Mouse (Mus musculus) heart, embryonic 16.5 days (tissue): ENCODE measurements around the gene Gm45716. TPM values are rescaled to one million over a fixed set of nuclear protein-coding genes. Genes with fewer than 3 reads are reported as not detected.

ENCODE experiments used
- ATAC-seq: fragments of 200-750 bp; cut with Nextera tagmentation; replicated peaks from 2 replicates; pipeline ENCODE4 v1.8.0; 2017; ENCODE audit warnings: moderate number of reproducible peaks; ENCODE audit not compliant: insufficient read depth, low FRiP score; ENCODE audit errors: extremely low read depth
- H3K27ac ChIP-seq: fragments of 300-500 bp; sonication (generic); 2 replicates; pipeline ENCODE4 v1.5.1; 2014; ENCODE audit warnings: mild to moderate bottlenecking, low read length, control low read depth, moderate library complexity
- H3K27me3 ChIP-seq: fragments of 300-500 bp; sonication (generic); 2 replicates; pipeline ENCODE4 v1.6.1; 2014; ENCODE audit warnings: low read length, mixed read lengths; ENCODE audit not compliant: control insufficient read depth, insufficient read depth
- H3K36me3 ChIP-seq: fragments of 300-500 bp; sonication (generic); 2 replicates; pipeline ENCODE4 v1.6.1; 2014; ENCODE audit not compliant: control insufficient read depth, insufficient read depth
- H3K4me1 ChIP-seq: fragments of 300-500 bp; sonication (generic); 2 replicates; pipeline ENCODE4 v1.6.1; 2014; ENCODE audit warnings: low read length, mixed read lengths; ENCODE audit not compliant: control insufficient read depth, insufficient read depth
- H3K4me2 ChIP-seq: fragments of 300-500 bp; sonication (generic); 2 replicates; pipeline ENCODE4 v1.6.1; 2014; ENCODE audit warnings: low read depth, mild to moderate bottlenecking, control low read depth, low read length
- H3K4me3 ChIP-seq: fragments of 300-500 bp; sonication (generic); 2 replicates; pipeline ENCODE4 v1.5.1; 2014; ENCODE audit warnings: mild to moderate bottlenecking, control low read depth, low read length
- H3K9ac ChIP-seq: fragments of 300-500 bp; sonication (generic); 2 replicates; pipeline ENCODE4 v1.6.1; 2014; ENCODE audit warnings: low read length, control low read depth
- H3K9me3 ChIP-seq: fragments of 300-500 bp; sonication (generic); replicated peaks from 2 replicates; pipeline ENCODE4 v1.6.1; 2016; ENCODE audit warnings: low read length; ENCODE audit not compliant: control insufficient read depth
- WGBS: fragments of 180-500 bp; shearing (Covaris S2); extraction: QIAGEN DNeasy Blood & Tissue Kit; methylation state at CpG from one replicate; pipeline ENCODE4 v1.1.7; 2014; 5-methylcytosine and 5-hydroxymethylcytosine counted together
- polyA plus RNA-seq: library from polyadenylated mRNA; unstranded; fragments of >200 nt; fragmentation: Nextera tagmentation; extraction: Ambion mirVana; gene quantifications from 2 replicates; pipeline ENCODE4 v1.2.1, GENCODE M21; 2015

The Gm45716 gene
- polyA plus RNA-seq: 53.0 TPM in 2 replicates

DNA sequence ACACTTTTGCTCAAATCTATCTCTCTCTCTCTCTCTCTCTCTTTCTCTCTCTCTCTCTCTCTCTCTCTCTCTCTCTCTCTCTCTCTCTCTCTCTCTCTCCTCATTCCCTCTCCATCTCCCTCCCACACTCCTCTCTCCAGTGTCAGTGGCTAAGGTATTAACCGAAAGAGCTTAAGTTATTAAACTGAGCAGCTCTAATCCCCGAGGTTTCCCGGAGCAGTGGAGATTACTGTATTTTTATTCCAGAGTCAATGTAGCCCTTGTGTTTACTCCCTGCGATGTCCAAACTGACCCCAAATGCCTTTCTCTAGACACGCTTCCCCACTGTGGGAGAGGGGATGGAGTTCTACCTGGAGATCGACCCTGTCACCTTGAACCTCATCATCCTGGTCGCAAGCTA lies at the start of gene Gm45716:
Gm45716 (plus strand) TSS at position 243 of the 400 bp plus-strand sequence.
- Histone ChIP-seq H3K27me3 (no peaks in the 10 kb centered on the region), H3K27ac (no peak within 1 kb of the TSS), H3K36me3 (no peaks in the 10 kb centered on the region), H3K4me3 (no peak within 1 kb of the TSS), H3K9me3 (no peaks in the 10 kb centered on the region), H3K4me1 (no peaks in the 10 kb centered on the region), H3K9ac (no peak within 1 kb of the TSS), H3K4me2 (no peak within 1 kb of the TSS)
- ATAC-seq: no peak
- 77% methylated on average over 7 of the region's 7 CpGs for WGBS

DNA sequence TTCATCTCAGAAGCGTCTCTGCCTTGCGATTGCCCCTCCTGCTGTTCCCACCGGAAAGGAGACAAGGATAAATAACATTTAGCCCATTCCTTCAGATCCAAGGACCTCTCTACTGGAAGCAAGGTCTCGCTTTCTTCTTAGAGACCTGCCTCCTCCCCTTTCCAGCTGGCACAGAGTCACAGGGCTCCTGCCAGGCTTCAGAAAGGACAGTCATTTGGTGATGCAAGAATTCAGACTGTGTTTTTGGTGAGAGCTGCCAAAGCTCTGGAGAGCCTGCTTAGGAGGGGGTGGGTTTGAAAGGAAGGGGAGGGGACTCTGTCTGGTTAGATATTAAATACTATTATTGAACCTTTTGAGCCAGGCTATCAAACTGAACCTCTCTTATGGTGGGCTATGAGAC lies 45.1 kb upstream of the Gm45716 start:
- no peak overlapping the region for H3K4me2 ChIP-seq
- 51% methylated on average over 4 of the region's 4 CpGs for WGBS

DNA sequence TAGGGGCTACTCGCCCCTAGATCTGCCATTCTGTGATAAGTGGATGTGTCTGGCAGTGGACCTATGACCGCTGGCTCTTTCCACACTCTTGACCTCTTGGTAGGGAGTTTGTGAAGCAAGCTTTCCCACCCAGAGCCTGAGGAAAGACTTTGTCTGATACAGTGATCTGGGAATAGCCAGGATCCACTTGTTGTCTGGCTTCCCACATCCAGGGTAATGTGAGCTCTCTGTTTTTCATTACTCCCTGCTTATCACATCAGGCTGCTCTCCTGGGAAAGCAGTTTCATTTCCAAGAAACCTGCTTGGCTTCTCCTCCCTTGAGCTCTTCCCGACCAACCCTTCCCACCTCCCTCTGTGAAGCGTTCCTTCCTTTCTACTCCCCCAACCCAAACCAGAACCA lies 44.5 kb upstream of the Gm45716 start:
- Histone ChIP-seq H3K9me3 (no peaks in the 10 kb centered on the region), H3K4me2 (no peak overlapping the region), H3K9ac (no peak overlapping the region), H3K4me3 (no peak overlapping the region), H3K27ac (peak overlapping the region; percentile 32), H3K36me3 (no peaks in the 10 kb centered on the region), H3K4me1 (peaks cover 6% of the 10 kb centered on the region; the same call in 1 of the 2 replicates), H3K27me3 (no peaks in the 10 kb centered on the region)
- 27% methylated on average over 4 of the region's 4 CpGs for WGBS
- ATAC-seq: no peak; the same call in 1 of the 2 replicates

More for the DNA sequence above, 45.1 kb upstream of the Gm45716 start:
- no peaks in the 10 kb centered on the region for H3K27me3 ChIP-seq
- peaks cover 6% of the 10 kb centered on the region; the same call in 1 of the 2 replicates for H3K4me1 ChIP-seq
- peak; percentile 52; the same call in 1 of the 2 replicates for ATAC-seq
- no peaks in the 10 kb centered on the region for H3K36me3 ChIP-seq
- no peaks in the 10 kb centered on the region for H3K9me3 ChIP-seq
- no peak overlapping the region for H3K4me3 ChIP-seq
- H3K9ac ChIP-seq: no peak overlapping the region
- no peak overlapping the region; the same call in 1 of the 2 replicates for H3K27ac ChIP-seq

DNA sequence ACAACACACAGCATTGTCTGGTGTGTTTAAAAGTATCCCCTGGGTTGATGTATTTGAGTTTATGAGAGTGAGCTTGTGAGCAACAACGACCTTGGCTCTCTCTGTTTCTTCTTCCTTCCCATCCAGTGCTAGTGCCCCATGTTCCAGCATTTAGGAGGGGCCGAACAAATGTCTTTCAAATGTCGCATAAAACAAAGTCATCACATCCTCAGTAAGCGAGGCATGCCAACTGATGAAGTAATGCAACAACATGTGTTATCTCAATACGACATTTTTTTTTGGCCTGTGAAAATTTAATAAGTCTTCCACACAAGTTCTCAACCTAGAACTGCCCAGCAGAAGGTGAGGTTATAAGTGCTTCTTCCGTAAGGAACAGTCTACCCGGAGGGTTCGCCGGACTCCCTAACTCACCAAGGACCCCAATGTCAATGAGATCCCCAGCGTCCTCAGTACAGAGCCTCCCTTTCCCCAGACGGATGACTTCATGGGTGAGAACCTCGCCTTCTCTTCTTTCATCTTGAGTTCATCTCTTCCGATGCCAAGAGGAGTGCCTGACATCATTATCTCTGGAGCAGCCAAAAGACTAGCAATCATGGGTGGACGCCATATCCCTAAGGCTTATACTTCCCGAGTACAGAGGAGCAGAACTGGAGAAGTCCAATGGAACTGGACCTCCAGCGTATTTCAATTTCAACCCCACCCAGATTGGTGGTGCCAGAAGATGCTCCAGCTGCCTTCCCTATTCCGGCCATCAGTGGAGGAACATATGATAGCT lies 41.2 kb upstream of the Gm45716 start:
- Histone ChIP-seq H3K4me3 (no peak overlapping the region), H3K4me2 (no peak overlapping the region), H3K36me3 (no peaks in the 10 kb centered on the region), H3K4me1 (peaks cover 6% of the 10 kb centered on the region; the same call in 1 of the 2 replicates), H3K9ac (no peak overlapping the region), H3K27me3 (no peaks in the 10 kb centered on the region), H3K27ac (no peak overlapping the region), H3K9me3 (no peaks in the 10 kb centered on the region)
- WGBS: 85% methylated on average over 17 of the region's 17 CpGs
- ATAC-seq: no peak

DNA sequence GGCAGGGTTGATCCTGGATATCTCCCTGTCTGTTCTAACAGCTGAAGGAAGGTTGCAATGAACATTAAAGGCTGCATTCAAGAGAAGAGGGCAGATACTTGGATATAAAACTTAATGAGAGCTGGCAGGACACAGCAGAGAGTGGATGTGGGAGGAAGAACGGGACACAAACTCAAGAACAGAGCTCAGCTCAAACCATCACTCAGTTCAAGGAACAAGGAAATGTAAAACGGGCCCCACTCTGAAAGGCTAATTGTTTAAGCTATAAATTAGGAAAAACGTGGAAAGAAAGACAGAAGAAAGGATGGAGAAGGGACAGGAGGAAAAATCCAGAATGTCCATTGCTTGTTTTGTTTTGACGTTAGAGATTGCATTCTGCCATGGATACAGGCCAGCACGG lies 32.4 kb upstream of the Gm45716 start:
- Histone ChIP-seq H3K4me3 (no peak overlapping the region), H3K36me3 (no peaks in the 10 kb centered on the region), H3K27ac (no peak overlapping the region), H3K27me3 (no peaks in the 10 kb centered on the region), H3K4me1 (no peaks in the 10 kb centered on the region), H3K9me3 (no peaks in the 10 kb centered on the region), H3K4me2 (no peak overlapping the region), H3K9ac (no peak overlapping the region)
- ATAC-seq: no peak
- 62% methylated on average over 5 of the region's 5 CpGs for WGBS

DNA sequence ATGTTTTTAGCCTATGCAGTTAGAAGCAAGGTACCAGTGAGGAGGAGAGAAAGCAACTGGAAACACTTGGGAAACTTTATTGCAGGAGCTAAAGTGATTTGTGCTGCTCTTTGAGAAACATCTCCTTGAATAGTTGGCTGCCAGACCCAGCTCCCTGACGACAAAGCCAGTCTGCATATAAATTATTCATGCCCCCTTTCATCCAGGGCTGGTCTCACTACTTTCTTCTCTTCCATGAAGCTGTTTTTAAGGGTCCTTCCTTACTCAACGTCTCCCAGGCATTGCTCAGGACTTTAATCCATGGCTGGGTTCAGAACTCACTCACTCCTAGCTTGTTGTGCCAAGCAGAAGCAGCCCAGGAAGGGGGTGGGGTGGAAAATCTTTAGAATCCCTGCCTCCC lies 32.0 kb upstream of the Gm45716 start:
- WGBS: 20% methylated on average over 2 of the region's 2 CpGs
- H3K9ac ChIP-seq: no peak overlapping the region
- no peak overlapping the region for H3K4me3 ChIP-seq
- H3K27me3 ChIP-seq: no peaks in the 10 kb centered on the region
- no peak for ATAC-seq
- H3K9me3 ChIP-seq: no peaks in the 10 kb centered on the region
- no peak overlapping the region for H3K27ac ChIP-seq
- no peaks in the 10 kb centered on the region for H3K36me3 ChIP-seq
- no peaks in the 10 kb centered on the region for H3K4me1 ChIP-seq
- no peak overlapping the region for H3K4me2 ChIP-seq

DNA sequence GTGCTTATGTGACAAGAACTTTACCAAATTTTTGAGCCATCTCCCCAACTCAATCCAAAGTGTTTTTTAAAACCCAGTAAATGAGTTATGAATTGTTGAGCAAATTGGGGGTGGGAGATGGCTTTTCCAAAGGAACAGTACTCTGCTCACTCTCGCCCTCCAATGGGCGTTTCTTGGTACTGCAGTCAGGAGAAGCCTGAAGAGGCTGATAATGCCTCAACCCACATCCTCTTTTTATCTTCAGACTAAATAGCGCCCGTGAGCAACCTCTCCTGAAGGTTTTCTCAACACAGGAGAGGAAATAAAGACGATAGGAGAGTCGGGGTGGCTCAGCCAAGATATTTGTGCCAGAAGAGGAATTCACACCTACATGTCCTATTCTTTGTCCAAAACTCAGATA lies 19.7 kb upstream of the Gm45716 start:
- 16% methylated on average over 6 of the region's 6 CpGs for WGBS
- Histone ChIP-seq H3K36me3 (no peaks in the 10 kb centered on the region), H3K9me3 (no peaks in the 10 kb centered on the region), H3K4me2 (no peak overlapping the region), H3K27ac (no peak overlapping the region), H3K27me3 (no peaks in the 10 kb centered on the region), H3K9ac (no peak overlapping the region), H3K4me1 (peaks cover 5% of the 10 kb centered on the region; the same call in 1 of the 2 replicates), H3K4me3 (no peak overlapping the region)
- no peak for ATAC-seq

DNA sequence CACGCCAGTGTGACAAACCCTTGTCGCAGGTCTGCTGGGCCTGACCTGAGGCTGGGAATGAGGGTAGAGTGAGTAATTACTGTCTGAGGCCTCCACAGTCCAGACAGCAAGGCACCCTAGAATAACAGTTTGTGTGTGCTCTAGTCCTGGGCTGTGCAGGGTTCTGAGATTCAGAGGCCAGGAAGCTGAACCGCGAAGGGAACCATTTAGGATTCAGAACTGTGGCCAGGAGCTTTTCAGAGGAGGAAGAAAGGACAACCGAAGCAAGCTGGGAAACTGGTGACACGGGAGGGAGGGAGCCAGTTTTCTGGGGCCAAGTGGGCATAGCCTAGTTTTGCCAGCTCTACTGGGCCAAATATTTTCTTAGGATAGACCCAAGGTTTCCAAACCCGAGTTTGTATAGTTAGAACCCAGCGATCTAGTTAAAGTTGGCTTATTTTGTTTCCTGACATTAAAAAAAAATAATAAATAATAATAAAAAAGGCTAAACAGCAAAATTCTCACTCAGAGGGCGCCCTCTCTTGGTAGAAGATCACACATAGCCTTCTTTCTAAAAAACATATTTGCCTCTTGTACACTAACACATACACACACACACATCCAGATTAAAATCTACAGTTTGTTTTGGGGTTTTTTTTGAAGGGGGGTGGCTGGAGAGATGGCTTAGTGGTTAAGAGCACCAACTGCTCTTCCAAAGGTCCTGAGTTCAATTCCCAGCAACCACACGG lies 19.0 kb upstream of the Gm45716 start:
- Histone ChIP-seq H3K9ac (no peak overlapping the region), H3K27me3 (no peaks in the 10 kb centered on the region), H3K9me3 (no peaks in the 10 kb centered on the region), H3K4me3 (no peak overlapping the region), H3K4me1 (peaks cover 5% of the 10 kb centered on the region; the same call in 1 of the 2 replicates), H3K36me3 (no peaks in the 10 kb centered on the region), H3K4me2 (no peak overlapping the region), H3K27ac (peak overlapping the region; percentile 26; the same call in 1 of the 2 replicates)
- 86% methylated on average over 10 of the region's 10 CpGs for WGBS
- no peak for ATAC-seq
